Mouse (Mus musculus) E14TG2a.4 (cell line): ENCODE results near the gene Rnf114.

Experiments
- CTCF ChIP-seq: conservative IDR thresholded peaks from 2 replicates; pipeline ENCODE4 v1.5.1; 2014; ENCODE audit warnings: low read length
- NANOG ChIP-seq: IDR thresholded peaks from 2 replicates; pipeline ENCODE4 v1.6.1; 2014; ENCODE audit warnings: borderline replicate concordance, low read length, mixed read lengths
- POU5F1 ChIP-seq: IDR thresholded peaks from 2 replicates; pipeline ENCODE4 v1.6.1; 2014; ENCODE audit warnings: low read length, borderline replicate concordance

DNA sequence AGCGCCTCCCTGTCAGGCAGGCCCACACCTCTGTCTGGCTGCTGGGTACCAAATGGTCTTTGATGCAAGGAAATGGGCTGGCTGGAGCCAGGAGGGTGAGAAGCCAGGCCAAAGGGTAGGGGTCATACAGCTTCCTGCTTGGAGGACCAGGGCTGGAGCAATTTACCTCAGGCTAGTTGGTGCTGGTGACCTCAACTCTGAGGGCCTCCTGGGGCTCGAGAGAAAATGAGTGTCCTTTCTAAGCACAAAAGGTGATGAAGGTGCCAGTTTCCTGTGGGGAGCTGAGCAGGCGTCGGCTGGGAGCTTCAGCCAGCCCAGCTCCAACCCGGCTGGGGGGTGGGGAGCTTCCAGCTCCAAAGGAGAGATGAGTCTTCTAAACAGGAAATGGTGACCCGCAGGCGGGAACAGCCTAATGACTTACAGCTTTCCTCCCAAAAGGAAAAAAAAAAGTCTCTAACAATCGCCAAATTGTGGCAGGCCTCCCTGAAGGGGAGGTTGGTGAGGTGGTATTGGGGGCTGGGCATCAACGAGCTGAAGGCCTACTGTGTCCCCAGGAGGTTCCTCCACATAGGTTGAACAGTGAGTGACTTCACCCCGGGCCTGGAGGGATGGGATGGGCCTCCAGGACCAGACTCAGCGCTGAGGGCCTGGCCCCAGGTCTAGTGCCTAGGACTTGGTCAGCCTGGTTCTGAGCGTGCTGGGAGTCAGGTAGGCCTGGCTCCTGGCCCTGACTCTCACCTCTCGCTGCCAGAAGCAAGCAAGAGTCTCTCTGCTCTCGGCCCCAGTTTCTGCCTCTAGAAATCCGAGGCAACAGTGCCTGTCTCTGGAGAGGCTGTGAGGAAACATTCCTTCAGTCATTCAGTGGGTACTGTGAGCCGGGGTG is 50.9 kb downstream of the Rnf114 start:
- TF ChIP-seq CTCF = no peak
- TF ChIP-seq POU5F1 = no peak; the same call in 1 of the 2 replicates
- TF ChIP-seq NANOG = no peak
